Mouse (Mus musculus) c-Kit-positive CD71-negative TER-119-negative erythroid progenitor cells, embryonic 14.5 days (primary cell): Measurements from ENCODE around the gene Fdx1l.

Experiments used
- DNase-seq: peaks from one replicate; pipeline ENCODE4 v3.0.0-alpha.2; 2013; ENCODE audit warnings: low read depth

Fdx1l gene

DNA sequence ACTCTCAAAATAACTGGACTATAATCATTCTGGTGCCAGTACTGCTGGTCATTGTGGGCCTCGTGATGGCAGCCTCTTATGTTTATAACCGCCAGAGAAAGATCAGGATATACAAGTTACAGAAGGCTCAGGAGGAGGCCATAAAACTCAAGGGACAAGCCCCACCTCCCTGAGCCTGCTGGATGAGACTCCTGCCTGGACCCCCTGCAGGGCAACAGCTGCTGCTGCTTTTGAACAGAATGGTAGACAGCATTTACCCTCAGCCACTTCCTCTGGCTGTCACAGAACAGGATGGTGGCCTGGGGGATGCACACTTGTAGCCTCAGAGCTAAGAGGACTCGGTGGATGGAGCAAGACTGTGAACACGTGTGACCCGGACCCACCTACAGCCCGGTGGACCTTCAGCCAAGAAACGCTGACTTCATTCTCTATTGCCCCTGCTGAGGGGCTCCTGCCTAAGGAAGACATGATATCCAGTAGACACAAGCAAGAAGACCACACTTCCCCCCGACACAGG, 45.6 kb downstream of the Fdx1l start:
- no peak for DNase-seq

DNA sequence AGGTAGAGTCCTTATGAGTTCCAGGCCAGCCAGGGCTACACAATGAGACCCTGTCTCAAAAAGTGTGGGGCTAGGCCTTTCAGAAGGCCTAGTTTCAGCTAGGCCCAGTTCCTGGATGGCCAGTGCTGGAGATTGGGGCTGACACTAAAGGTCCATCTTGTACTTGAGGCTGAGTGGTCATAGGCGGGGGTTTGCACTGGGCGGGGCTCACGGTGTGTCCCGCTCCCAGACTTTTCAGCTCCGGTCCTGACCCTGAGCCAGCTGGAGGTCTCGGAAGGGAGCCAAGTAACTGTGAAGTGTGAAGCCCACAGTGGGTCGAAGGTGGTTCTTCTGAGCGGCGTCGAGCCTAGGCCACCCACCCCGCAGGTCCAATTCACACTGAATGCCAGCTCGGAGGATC, 46.6 kb downstream of the Fdx1l start:
- no peak for DNase-seq

DNA sequence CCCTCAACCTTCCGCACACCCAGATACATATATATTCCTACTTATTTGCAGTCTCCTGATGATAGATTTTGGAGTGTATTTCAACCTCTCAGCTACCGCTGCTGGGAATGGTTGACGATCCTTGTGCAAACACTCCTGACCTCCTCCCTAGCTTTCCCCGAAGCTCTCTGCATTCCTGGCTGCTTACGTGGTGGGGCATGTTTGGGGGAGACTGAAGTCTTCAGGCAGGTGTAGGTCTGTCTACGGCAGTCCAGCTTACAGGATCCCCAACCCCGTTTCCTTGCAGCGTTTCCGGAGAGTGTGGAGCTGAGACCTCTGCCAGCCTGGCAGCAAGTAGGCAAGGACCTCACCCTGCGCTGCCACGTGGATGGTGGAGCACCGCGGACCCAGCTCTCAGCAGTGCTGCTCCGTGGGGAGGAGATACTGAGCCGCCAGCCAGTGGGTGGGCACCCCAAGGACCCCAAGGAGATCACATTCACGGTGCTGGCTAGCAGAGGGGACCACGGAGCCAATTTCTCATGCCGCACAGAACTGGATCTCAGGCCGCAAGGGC, 48.1 kb downstream of the Fdx1l start:
- no peak for DNase-seq

DNA sequence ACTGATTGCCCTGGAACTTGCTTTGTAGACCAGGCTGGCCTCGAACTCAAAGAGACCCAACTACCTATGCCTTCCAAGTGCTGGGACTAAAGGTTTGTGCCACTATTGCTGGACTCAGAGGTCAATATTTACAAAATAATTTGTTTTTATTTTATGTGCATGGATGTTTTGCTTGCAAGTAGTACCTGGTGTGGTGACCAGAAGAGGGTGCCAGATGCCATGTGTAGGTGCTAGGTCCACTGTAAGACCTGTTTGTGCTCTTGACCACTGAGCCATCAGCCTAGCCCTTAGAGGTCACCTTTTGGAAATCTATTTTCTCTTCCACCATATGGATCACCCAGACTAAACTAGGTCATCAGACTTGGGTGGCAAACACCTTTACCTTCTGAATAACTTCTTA, 50.7 kb downstream of the Fdx1l start:
- DNase-seq: no peak

DNA sequence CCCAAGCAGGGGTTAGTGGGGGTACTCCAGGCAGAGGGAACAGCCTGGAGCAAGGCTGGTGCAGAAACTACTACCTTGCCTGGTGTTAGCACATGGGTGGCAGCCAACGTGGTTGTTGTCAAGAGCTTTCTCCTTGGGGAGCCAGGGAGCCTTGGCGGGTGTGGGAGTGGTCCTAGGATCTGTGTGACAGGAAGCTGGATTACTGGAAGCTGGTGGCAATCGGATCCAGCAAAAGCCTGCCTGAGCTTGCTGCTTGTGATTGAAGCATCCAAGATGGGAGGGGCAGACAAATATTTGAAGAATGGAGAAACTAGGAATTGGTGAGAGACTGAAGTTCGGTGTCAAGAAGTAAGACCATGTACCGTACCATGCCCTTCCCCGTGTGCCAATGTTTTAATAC, 51.1 kb downstream of the Fdx1l start:
- no peak for DNase-seq

DNA sequence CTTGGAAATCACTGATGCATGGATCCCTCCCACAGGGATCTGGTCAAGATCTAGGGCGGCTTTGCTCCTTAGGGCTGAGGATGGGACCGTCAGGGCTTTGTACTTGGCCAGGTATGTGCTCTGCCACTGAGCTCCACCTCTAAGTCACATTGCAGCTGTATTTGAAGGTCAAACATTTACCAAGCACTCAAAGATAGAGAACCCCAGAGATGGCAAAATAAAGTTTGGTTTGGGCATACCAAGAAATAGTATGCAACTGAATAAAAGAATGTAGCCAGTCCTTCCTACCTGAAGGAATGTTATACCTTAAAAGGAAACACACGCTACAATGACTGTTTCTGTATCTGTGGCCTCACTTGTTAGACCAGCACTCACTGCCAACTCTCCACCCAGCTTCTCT, 52.1 kb downstream of the Fdx1l start:
- DNase-seq: no peak

DNA sequence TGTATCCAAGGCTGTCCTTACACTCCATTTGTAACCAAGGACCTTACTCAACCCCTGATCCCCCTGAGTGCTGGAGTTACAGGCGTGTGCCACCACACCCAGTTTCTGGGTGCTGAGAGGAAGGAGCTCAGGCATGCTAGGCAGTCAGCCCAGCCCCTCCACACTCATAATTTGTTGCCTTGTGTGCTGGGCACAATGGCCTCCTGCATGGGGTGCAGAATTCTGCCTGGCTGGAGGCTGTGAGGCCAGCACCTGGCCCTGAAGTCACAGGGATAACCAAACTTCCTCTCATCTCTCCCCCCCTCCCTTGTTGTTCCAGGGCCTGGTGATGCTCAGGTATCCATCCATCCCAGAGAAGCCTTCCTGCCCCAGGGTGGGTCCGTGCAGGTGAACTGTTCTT, 54.8 kb downstream of the Fdx1l start:
- no peak for DNase-seq
